ENCODE assay signal across 18 mouse cellular contexts in the genomic region with DNA sequence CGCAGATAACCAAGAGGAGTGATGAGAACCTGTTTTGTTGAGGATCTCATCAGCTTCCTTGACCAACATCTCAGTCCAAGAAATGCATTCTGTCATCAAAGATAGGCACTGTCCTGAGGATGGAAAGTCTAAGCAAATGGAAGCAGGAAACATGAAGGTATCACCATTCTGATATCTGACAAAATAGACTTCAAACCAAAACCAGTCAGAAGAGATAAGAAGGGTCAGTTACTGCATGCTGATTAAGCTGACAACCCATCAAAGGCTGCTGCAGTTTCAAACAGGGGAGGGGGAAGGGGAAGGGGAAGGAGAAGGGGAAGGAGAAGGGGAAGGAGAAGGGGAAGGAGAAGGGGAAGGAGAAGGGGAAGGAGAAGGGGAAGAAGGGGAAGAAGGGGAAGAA. TPM values are rescaled to one million over a fixed set of nuclear protein-coding genes. Genes with fewer than 3 reads are reported as not detected.
"Had no signal": no experiment of that assay in that cellular context is flagged by ENCODE, and none has a peak within 500 bp of the region (broad histone marks: within the 10 kb centered on the region; RNA-seq: fewer than 3 reads in every experiment).

No protein-coding gene starts in this region.

- H3K4me2 ChIP-seq: neural tube, embryonic 12.5 days; neural tube, embryonic 13.5 days; stomach, embryonic 15.5 days had no signal

- H3K9me3 ChIP-seq: neural tube, embryonic 13.5 days had no signal

- DNase-seq: retina, postnatal 1 day; right cerebral cortex, adult 18-20 months; right cerebral cortex, postnatal 14 days; right cerebral cortex, postnatal 25 days; right cerebral cortex, postnatal 4 days; spleen, adult 18-20 months; thymus, adult 18-20 months; thymus, adult 2 months; thymus, postnatal 14 days; thymus, postnatal 25 days; thymus, postnatal 36 days; thymus, postnatal 4 days had no signal

- H3K27ac ChIP-seq: neural tube, embryonic 12.5 days; neural tube, embryonic 13.5 days; stomach, embryonic 15.5 days; stomach, postnatal 0 days had no signal

- H3K4me3 ChIP-seq: neural tube, embryonic 12.5 days; neural tube, embryonic 13.5 days; stomach, embryonic 15.5 days had no signal

- H3K4me1 ChIP-seq: neural tube, embryonic 12.5 days; neural tube, embryonic 13.5 days; stomach, embryonic 15.5 days had no signal

- H3K36me3 ChIP-seq: neural tube, embryonic 12.5 days; neural tube, embryonic 13.5 days; stomach, embryonic 15.5 days had no signal

- H3K27me3 ChIP-seq: neural tube, embryonic 12.5 days; neural tube, embryonic 13.5 days; stomach, embryonic 15.5 days had no signal

- H3K9ac ChIP-seq: neural tube, embryonic 12.5 days; neural tube, embryonic 13.5 days; stomach, embryonic 15.5 days had no signal

RNA-seq across cellular contexts. Expression of a gene that starts 34.0 kb away (rescaled TPM):
- total RNA-seq: neutrophil, adult 5-6 weeks had no signal
- polyA plus RNA-seq: small intestine, adult 2 months had no signal
